Mouse (Mus musculus) heart, embryonic 10.5 days (tissue): ENCODE results near the gene Cpm. TPM values are rescaled to one million over a fixed set of nuclear protein-coding genes. Genes with fewer than 3 reads are reported as not detected.

Experiments
- DNase-seq: peaks from one replicate; pipeline ENCODE4 v3.0.0-alpha.2; 2017; ENCODE audit warnings: low spot score
- H3K27ac ChIP-seq: fragments of 300-500 bp; sonication (generic); 2 replicates; pipeline ENCODE4 v1.5.1; 2016; ENCODE audit warnings: mild to moderate bottlenecking
- H3K27me3 ChIP-seq: fragments of 300-500 bp; sonication (generic); 2 replicates; pipeline ENCODE4 v1.6.1; 2016; ENCODE audit warnings: mild to moderate bottlenecking; ENCODE audit not compliant: poor library complexity, insufficient read depth, severe bottlenecking
- H3K36me3 ChIP-seq: fragments of 300-500 bp; sonication (generic); 2 replicates; pipeline ENCODE4 v1.6.1; 2016; ENCODE audit warnings: mild to moderate bottlenecking, moderate library complexity
- H3K4me1 ChIP-seq: fragments of 300-500 bp; sonication (generic); 2 replicates; pipeline ENCODE4 v1.6.1; 2016; ENCODE audit warnings: mild to moderate bottlenecking
- H3K4me3 ChIP-seq: fragments of 300-500 bp; sonication (generic); 2 replicates; pipeline ENCODE4 v1.5.1; 2016; ENCODE audit warnings: mild to moderate bottlenecking, moderate library complexity
- H3K9me3 ChIP-seq: fragments of 300-500 bp; sonication (generic); 2 replicates; pipeline ENCODE4 v1.6.1; 2016; ENCODE audit warnings: mild to moderate bottlenecking, moderate library complexity
- WGBS: fragments of 180-500 bp; shearing (Covaris S2); methylation state at CpG from one replicate; pipeline ENCODE4 v1.1.7; 2016; 5-methylcytosine and 5-hydroxymethylcytosine counted together
- polyA plus RNA-seq: library from polyadenylated mRNA; unstranded; fragments of >200 nt; fragmentation: Nextera tagmentation; extraction: Ambion mirVana; gene quantifications from 2 replicates; pipeline ENCODE4 v1.2.1, GENCODE M21; 2016

Gene Cpm
- polyA plus RNA-seq, 1 experiment from 2014 or later: 28.3 TPM

DNA sequence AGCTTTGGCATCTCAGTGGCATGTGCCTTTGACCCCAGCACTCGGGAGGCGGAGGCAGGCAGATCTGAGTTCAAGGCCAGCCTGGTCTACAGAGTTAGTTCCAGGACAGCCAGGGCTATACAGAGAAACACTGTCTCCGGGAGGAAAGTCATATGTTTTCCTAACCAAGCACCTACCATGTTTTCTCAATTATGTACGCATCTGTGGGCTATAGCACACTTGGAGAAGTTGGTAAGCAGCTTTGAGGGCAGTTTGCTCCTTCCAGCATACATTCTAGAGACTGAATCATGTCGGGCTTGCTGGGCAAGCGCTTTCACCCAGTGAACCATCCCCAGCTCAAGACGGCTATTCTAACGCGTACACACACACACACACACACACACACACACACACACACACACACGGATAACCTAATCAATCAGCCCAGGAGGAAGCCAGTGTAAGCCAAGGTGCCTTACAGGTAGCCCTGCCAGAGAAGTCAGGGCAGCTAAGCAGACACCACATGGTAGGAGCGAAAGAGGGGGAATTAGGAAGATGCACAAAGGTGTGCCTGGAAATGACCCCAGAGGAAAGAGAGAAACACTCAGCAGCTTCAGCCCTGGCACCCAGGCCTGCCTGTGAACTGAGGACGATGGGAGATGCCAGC, 51.7 kb downstream of the Cpm start:
- 88% methylated on average over 12 of the region's 12 CpGs for WGBS
- H3K4me3 ChIP-seq: no peak overlapping the region
- no peak overlapping the region for H3K27ac ChIP-seq
- no peaks in the 10 kb centered on the region for H3K9me3 ChIP-seq
- no peaks in the 10 kb centered on the region for H3K36me3 ChIP-seq
- no peak for DNase-seq
- 0 out of 2 replicates have a peak, but pooled peaks cover 5% of the 10 kb centered on the region for H3K27me3 ChIP-seq
- 0 out of 2 replicates have a peak, but pooled peaks cover 4% of the 10 kb centered on the region for H3K4me1 ChIP-seq

- no peak overlapping the region for H3K27ac ChIP-seq
- no peaks in the 10 kb centered on the region for H3K36me3 ChIP-seq
- H3K9me3 ChIP-seq: no peaks in the 10 kb centered on the region
- 85% methylated on average over 3 of the region's 3 CpGs for WGBS
- H3K4me3 ChIP-seq: no peak overlapping the region
- 0 out of 2 replicates have a peak, but pooled peaks cover 5% of the 10 kb centered on the region for H3K27me3 ChIP-seq
- no peak for DNase-seq
- H3K4me1 ChIP-seq: no peaks in the 10 kb centered on the region
These were observed 52.2 kb downstream of the Cpm start for GRCm38 (mm10) chr10:117681543-117681942.

DNA sequence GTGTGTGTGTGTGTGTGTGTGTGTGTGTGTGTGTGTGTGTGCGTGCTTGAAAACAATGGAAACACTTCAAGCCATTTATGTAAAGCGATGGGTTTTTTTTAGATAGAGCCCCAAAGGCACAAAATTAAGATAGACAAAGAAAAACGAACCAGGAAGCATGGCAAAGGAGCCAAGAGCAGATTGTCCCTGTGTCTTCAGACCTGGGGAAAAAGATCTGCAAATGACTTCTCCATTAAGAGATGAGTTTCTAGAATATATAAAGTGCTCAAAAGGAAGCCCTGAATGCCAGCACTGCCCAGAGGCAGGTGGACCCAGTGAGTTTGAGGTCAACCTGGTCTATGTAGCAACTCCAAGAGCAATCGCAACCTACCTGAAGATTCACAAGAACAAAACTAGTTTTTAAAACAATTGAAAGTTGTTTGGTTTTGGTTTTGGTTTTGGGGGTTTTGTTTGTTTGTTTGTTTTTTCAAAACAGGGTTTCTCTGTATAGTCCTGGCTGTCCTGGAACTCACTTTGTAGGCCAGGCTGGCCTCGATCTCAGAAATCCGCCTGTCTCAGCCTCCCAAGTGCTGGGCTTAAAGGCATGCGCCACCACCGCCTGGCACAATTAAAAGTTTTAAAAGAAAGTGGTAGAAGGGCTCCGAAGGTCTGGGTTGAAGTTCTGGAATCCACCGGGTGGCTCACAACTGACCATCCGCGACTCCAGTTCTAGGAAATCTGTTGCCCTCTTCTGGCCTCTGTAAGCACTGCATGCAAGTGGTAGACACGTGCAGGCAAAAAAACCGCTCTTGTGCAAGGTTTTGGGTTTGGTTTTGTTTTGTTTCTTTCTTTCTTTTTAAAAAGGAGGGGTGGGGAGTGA, 52.9 kb downstream of the Cpm start:
- Histone ChIP-seq H3K4me1 (no peaks in the 10 kb centered on the region), H3K9me3 (no peaks in the 10 kb centered on the region), H3K27me3 (0 out of 2 replicates have a peak, but pooled peaks cover 5% of the 10 kb centered on the region), H3K4me3 (no peak overlapping the region), H3K36me3 (no peaks in the 10 kb centered on the region), H3K27ac (no peak overlapping the region)
- 58% methylated on average over 14 of the region's 14 CpGs for WGBS
- no peak for DNase-seq

DNA sequence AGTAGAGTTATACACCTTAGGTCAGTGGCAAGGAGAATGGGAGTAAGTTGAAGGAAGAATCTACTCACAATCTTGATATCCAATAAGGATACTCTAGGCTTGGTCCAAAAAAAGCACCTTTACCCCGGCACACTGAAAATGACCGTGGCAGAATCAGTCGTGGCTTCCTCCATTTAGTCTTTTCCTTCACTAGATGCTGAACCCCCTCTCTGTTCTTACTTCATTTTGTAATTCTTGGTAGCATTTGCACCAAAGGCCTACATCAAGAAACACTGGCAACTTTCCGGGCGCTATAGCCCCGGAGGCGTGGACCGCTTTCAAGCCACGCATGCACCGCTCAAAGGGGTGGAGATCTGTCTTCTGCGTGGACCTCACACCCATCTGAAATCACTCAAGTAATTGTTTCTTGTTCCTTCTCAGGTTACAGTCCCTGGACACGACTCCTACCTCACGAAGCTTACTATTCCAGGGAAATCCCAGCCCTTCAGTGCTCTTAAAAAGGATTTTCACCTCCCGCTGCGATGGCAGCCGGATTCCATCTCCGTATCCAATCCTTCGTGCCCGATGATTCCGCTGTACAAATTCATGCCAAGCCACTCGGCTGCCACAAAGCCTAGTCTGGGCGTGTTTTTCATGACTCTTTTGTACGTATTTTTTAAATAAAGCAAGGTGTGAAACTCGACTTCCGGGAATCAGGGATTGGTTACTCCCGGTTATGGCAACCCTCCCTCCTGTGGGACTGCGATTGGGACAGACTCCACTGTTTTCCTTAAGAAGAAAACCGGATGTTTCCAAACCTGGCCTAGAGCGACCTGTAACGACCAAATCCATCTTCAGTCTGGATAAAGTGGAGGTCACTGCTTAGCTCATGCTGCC, 53.8 kb downstream of the Cpm start:
- H3K27me3 ChIP-seq: 0 out of 2 replicates have a peak, but pooled peaks cover 5% of the 10 kb centered on the region
- no peak overlapping the region for H3K4me3 ChIP-seq
- H3K9me3 ChIP-seq: no peaks in the 10 kb centered on the region
- no peak overlapping the region for H3K27ac ChIP-seq
- H3K4me1 ChIP-seq: no peaks in the 10 kb centered on the region
- H3K36me3 ChIP-seq: 0 out of 2 replicates have a peak, but pooled peaks cover under 1% of the 10 kb centered on the region
- 72% methylated on average over 30 of the region's 30 CpGs for WGBS
- no peak for DNase-seq

DNA sequence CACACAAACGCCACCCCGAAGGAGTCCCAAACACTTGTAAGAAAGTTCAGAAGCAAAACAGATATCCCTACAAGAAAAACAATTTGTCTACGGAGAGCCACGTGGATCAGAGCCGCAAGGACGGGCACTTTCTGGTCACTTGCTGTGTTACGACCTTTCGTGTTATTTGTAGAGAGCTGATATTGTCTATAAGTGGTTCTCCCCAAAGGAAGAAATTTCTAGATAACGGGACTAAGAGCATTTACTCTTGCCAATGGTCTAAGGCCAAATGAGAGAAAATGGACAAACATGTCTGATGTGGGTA, 54.4 kb downstream of the Cpm start:
- no peak for DNase-seq
- peaks cover 7% of the 10 kb centered on the region for H3K36me3 ChIP-seq
- no peak overlapping the region for H3K27ac ChIP-seq
- no peaks in the 10 kb centered on the region for H3K9me3 ChIP-seq
- WGBS: 80% methylated on average over 9 of the region's 9 CpGs
- 0 out of 2 replicates have a peak, but pooled peaks cover 5% of the 10 kb centered on the region for H3K27me3 ChIP-seq
- no peak overlapping the region for H3K4me3 ChIP-seq
- H3K4me1 ChIP-seq: no peaks in the 10 kb centered on the region

DNA sequence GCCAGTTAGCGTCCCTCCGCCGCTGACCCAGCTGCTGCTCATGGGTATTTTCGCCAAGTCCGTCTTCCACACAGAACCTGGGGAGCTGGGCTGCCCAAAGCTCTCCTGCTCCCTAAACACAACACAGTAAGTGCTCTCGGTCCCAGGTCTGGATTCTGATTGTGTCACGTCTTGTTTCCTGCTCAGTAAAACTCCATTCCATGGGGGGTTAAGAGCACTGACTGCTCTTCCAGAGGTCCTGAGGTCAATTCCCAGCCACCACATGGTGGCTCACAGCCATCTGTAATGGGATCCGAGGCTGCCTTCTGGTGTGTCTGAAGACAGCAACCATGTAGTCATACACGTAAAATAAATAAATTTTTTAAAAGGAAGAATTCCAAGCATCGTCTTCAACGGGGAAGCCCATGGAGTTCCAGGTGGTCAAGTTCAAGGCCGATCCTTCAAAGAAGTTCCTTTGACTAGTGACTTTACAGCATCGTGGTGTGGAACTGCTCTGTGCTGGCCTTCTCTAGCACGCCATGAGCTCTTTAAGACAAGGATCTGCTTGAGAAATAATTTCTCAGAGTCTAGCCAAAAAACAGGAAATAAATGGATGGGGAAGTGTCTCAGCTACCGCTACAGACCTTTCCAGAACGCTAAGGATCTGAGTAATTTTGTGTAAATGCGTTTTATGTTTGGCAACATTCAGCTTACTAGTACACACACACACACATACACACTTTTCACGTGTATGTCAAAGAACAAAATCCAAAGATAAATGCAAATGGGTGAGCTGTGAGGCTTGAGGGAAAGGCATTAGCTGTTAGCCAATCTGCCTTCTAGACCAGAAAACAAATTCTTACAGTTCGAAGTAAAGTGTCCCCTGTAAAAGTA, 55.2 kb downstream of the Cpm start:
- H3K4me3 ChIP-seq: no peak overlapping the region
- H3K27ac ChIP-seq: no peak overlapping the region
- WGBS: 82% methylated on average over 19 of the region's 19 CpGs
- H3K9me3 ChIP-seq: no peaks in the 10 kb centered on the region
- H3K4me1 ChIP-seq: no peaks in the 10 kb centered on the region
- H3K27me3 ChIP-seq: 0 out of 2 replicates have a peak, but pooled peaks cover 5% of the 10 kb centered on the region
- peaks cover 15% of the 10 kb centered on the region for H3K36me3 ChIP-seq
- no peak for DNase-seq

- Histone ChIP-seq H3K4me1 (no peaks in the 10 kb centered on the region), H3K4me3 (no peak overlapping the region), H3K36me3 (peaks cover 23% of the 10 kb centered on the region), H3K27me3 (0 out of 2 replicates have a peak, but pooled peaks cover 5% of the 10 kb centered on the region), H3K27ac (no peak overlapping the region), H3K9me3 (no peaks in the 10 kb centered on the region)
- 87% methylated on average over 15 of the region's 15 CpGs for WGBS
- DNase-seq: no peak
These were observed 56.0 kb downstream of the Cpm start for GRCm38 (mm10) chr10:117685171-117685848.

DNA sequence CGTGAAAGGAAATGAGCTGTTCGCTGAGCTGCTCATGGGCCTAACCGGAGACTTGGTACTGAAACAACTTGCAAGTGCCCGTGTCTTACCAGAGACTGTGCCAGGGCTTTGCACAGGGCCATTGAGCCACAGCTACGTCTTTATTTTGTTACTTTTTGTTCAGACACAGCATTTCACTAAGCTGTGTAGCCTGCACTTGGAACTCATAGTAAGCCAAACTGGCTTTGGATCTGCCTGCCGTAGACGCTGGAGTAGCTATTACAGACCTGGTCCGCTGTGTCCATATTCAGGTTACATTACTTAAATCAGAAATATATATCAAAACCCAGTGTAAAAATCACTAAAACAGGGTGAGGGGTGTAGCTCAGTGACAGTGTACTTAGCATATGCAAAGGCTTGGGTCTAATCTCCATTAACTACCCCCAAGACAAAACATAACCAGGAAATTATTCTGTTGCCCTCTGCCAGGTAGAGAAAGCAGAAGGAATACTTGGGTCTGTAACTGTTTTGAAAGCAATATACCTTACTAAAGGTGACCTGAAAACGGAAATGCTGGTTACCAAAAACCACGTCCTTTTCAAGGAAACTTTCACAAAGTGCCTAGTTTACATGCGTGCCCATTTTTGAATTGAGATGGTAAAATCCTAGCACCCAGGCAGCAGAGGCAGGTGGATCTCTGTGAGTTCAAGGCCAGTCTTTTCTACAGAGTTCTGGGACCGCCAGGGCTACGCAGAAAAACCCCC, 56.7 kb downstream of the Cpm start:
- Histone ChIP-seq H3K4me3 (no peak overlapping the region), H3K36me3 (peaks cover 30% of the 10 kb centered on the region), H3K4me1 (no peaks in the 10 kb centered on the region), H3K27me3 (0 out of 2 replicates have a peak, but pooled peaks cover 5% of the 10 kb centered on the region), H3K27ac (no peak overlapping the region), H3K9me3 (no peaks in the 10 kb centered on the region)
- DNase-seq: no peak
- WGBS: 92% methylated on average over 13 of the region's 13 CpGs

DNA sequence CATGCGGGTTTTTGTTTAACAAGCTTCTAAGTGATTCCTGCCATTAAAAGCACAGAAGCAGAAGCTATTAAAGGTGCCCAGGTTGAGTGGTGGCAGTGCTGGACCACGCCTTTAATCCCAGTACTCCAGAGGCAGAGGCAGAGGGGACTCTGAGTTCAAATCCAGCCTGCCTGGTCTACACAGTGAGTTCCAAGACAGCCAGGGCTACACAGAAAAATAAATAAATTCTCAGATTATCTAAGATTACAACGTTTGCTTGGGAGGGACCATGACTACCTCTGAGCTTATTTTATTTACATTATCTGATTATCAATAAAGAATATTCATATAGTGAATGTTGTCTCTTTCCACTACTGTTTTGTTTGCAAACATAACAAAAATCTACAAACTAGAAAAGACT, 57.7 kb downstream of the Cpm start:
- Histone ChIP-seq H3K9me3 (no peaks in the 10 kb centered on the region), H3K36me3 (peaks cover 39% of the 10 kb centered on the region), H3K4me1 (no peaks in the 10 kb centered on the region), H3K27ac (no peak overlapping the region), H3K27me3 (no peaks in the 10 kb centered on the region), H3K4me3 (no peak overlapping the region)
- 78% methylated on average over 3 of the region's 3 CpGs for WGBS
- DNase-seq: no peak

GRCm38 (mm10) chr10:117687577-117687976, 58.3 kb downstream of the Cpm start:
- H3K27ac ChIP-seq: no peak overlapping the region
- peaks cover 44% of the 10 kb centered on the region for H3K36me3 ChIP-seq
- no peak overlapping the region for H3K4me3 ChIP-seq
- WGBS: 84% methylated on average over 7 of the region's 7 CpGs
- no peaks in the 10 kb centered on the region for H3K9me3 ChIP-seq
- no peaks in the 10 kb centered on the region for H3K4me1 ChIP-seq
- no peak for DNase-seq
- H3K27me3 ChIP-seq: no peaks in the 10 kb centered on the region
